Mouse (Mus musculus): ENCODE measurements around the gene Tbc1d22b. TPM values are rescaled to one million over a fixed set of nuclear protein-coding genes. Genes with fewer than 3 reads are reported as not detected.

Tbc1d22b gene
- polyA plus RNA-seq, 1 experiment from 2014 or later: 2.9 TPM

- H3K27ac ChIP-seq (replicated peaks): no peak overlapping the region
- H3K9ac ChIP-seq: no peak overlapping the region
- WGBS (ENCODE audit: insufficient replicate concordance): 85% methylated on average over 9 of the region's 9 CpGs
- ATAC-seq (ENCODE audit: insufficient read depth): no peak
- H3K4me1 ChIP-seq (replicated peaks): peaks cover 34% of the 10 kb centered on the region
- H3K4me3 ChIP-seq (replicated peaks): no peak overlapping the region
- H3K9me3 ChIP-seq (replicated peaks): no peaks in the 10 kb centered on the region
- no peaks in the 10 kb centered on the region for H3K27me3 ChIP-seq
- peaks cover 99% of the 10 kb centered on the region for H3K36me3 ChIP-seq (replicated peaks)
- H3K4me2 ChIP-seq: no peak overlapping the region
Measured at GRCm38 (mm10) chr17:29627285-29627684, 77.7 kb downstream of the Tbc1d22b start.

DNA sequence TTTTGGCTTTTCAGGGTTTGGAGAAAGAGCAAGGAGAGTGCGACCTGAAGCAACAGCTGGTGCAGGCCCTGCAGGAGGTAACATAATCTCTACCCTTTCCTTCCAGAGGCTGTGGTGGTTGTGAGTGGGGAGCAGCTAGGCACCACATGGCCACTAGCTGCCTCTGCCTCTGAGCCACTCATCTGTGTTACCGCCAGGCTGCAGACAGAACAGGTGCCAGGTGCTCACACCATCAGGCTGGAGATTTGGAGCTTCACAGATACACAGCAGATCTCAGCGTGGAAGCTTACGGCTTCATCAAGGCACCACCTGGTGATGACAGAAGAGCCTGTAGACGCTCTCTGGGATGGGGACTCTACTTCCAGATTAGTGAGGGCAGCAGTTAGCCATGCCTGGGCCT lies 79.4 kb downstream of the Tbc1d22b start:
- peaks cover 34% of the 10 kb centered on the region for H3K4me1 ChIP-seq (replicated peaks)
- 84% methylated on average over 5 of the region's 5 CpGs for WGBS (ENCODE audit: insufficient replicate concordance)
- H3K27me3 ChIP-seq: no peaks in the 10 kb centered on the region
- H3K9ac ChIP-seq: no peak overlapping the region
- peak overlapping the region; percentile 49; the same call in 1 of the 2 replicates for H3K4me2 ChIP-seq
- ATAC-seq (ENCODE audit: insufficient read depth): no peak
- H3K4me3 ChIP-seq (replicated peaks): no peak overlapping the region
- H3K9me3 ChIP-seq (replicated peaks): no peaks in the 10 kb centered on the region
- peaks cover 99% of the 10 kb centered on the region for H3K36me3 ChIP-seq (replicated peaks)
- H3K27ac ChIP-seq (replicated peaks): peak overlapping the region; percentile 77

DNA sequence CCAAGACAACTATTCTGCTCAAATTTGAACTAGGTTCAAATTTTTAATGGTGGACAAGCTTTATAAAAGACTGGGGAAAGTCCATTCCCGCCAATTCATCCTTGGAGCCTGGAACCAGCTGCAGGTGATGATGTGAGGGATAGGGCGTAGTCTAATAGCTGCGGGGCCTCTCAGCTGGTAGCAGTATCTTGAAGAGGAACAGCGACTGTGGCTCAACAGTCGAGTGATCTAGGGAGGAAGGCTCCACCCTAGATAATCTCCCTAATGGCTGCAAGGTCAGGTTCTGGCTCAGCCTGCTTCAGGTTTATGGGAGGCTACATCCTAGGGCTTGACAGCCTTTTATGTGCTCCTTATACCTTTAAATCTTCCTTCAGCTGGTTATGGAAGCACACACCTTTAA lies 80.0 kb downstream of the Tbc1d22b start:
- peak overlapping the region; percentile 77 for H3K27ac ChIP-seq (replicated peaks)
- no peaks in the 10 kb centered on the region for H3K9me3 ChIP-seq (replicated peaks)
- peaks cover 99% of the 10 kb centered on the region for H3K36me3 ChIP-seq (replicated peaks)
- H3K4me3 ChIP-seq (replicated peaks): no peak overlapping the region
- H3K4me2 ChIP-seq: peak overlapping the region; percentile 49
- H3K9ac ChIP-seq: peak overlapping the region; percentile 27; the same call in 1 of the 2 replicates
- H3K27me3 ChIP-seq: no peaks in the 10 kb centered on the region
- ATAC-seq (ENCODE audit: insufficient read depth): peak; percentile 85
- 16% methylated on average over 5 of the region's 5 CpGs for WGBS (ENCODE audit: insufficient replicate concordance)
- H3K4me1 ChIP-seq (replicated peaks): peaks cover 34% of the 10 kb centered on the region

DNA sequence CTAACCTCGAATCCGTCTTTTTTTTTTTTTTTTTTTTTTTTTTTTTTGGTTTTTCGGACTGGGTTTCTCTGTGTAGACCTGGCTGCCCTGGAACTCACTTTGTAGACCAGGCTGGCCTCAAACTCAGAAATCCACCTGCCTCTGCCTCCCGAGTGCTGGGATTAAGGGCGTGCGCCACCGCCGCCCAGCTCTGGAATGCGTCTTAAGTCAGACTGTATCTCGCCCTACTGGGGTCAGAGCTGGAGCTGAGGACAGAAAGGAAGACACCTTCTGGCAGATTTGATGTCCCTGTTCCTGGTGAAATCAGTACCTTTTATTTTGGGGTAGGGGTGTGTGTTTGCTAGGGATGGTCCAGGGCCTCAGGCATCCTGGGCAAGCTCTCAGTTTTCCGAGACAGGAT lies 82.7 kb downstream of the Tbc1d22b start:
- peaks cover 99% of the 10 kb centered on the region for H3K36me3 ChIP-seq (replicated peaks)
- no peak overlapping the region for H3K9ac ChIP-seq
- peaks cover 49% of the 10 kb centered on the region for H3K4me1 ChIP-seq (replicated peaks)
- no peak overlapping the region for H3K27ac ChIP-seq (replicated peaks)
- H3K4me3 ChIP-seq (replicated peaks): no peak overlapping the region
- ATAC-seq (ENCODE audit: insufficient read depth): no peak
- H3K9me3 ChIP-seq (replicated peaks): no peaks in the 10 kb centered on the region
- WGBS (ENCODE audit: insufficient replicate concordance): 85% methylated on average over 11 of the region's 11 CpGs
- H3K4me2 ChIP-seq: no peak overlapping the region
- no peaks in the 10 kb centered on the region for H3K27me3 ChIP-seq

DNA sequence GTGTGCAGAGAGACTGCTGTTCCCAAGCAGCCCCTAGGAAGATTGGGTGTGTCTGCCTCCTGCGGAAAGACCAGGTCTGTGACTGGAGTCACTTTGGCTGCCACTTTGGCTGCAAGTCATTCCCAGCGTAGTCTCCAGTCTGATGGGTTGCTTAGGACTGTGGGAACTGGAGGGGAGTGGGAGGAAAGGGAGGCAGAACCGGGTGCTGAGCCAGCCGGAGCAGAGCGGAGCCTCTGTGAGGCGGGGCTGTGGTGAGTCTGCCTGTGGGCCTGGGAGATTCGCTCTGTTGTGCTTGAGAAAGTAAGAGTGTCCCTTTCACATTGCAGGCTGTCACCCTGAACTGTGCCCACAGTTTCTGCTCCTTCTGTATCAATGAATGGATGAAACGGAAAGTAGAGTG lies 85.9 kb downstream of the Tbc1d22b start:
- Histone ChIP-seq H3K27ac (replicated peaks) (peak overlapping the region; percentile 4; the same call in 1 of the 2 replicates), H3K36me3 (replicated peaks) (peaks cover 98% of the 10 kb centered on the region), H3K4me2 (no peak overlapping the region), H3K27me3 (no peaks in the 10 kb centered on the region), H3K4me1 (replicated peaks) (peaks cover 36% of the 10 kb centered on the region), H3K4me3 (replicated peaks) (no peak overlapping the region), H3K9ac (no peak overlapping the region), H3K9me3 (replicated peaks) (no peaks in the 10 kb centered on the region)
- ATAC-seq (ENCODE audit: insufficient read depth): no peak
- WGBS (ENCODE audit: insufficient replicate concordance): 88% methylated on average over 8 of the region's 8 CpGs

GRCm38 (mm10) chr17:29636118-29636517 lies 86.5 kb downstream of the Tbc1d22b start:
- H3K9me3 ChIP-seq (replicated peaks): no peaks in the 10 kb centered on the region
- H3K4me1 ChIP-seq (replicated peaks): peaks cover 35% of the 10 kb centered on the region
- H3K27ac ChIP-seq (replicated peaks): 0 out of 2 replicates have a peak overlapping the region, but pooled peaks have one; percentile 4
- H3K36me3 ChIP-seq (replicated peaks): peaks cover 98% of the 10 kb centered on the region
- H3K27me3 ChIP-seq: no peaks in the 10 kb centered on the region
- no peak overlapping the region for H3K9ac ChIP-seq
- no peak overlapping the region for H3K4me3 ChIP-seq (replicated peaks)
- H3K4me2 ChIP-seq: no peak overlapping the region
- WGBS (ENCODE audit: insufficient replicate concordance): 59% methylated on average over 5 of the region's 5 CpGs
- no peak for ATAC-seq (ENCODE audit: insufficient read depth)

GRCm38 (mm10) chr17:29637377-29637776 lies 87.8 kb downstream of the Tbc1d22b start:
- peak; percentile 72 for ATAC-seq (ENCODE audit: insufficient read depth)
- Histone ChIP-seq H3K4me3 (replicated peaks) (no peak overlapping the region), H3K9ac (no peak overlapping the region), H3K4me2 (peak overlapping the region; percentile 38), H3K36me3 (replicated peaks) (peaks cover 98% of the 10 kb centered on the region), H3K9me3 (replicated peaks) (no peaks in the 10 kb centered on the region), H3K27me3 (no peaks in the 10 kb centered on the region), H3K27ac (replicated peaks) (peak overlapping the region; percentile 57; the same call in 1 of the 2 replicates), H3K4me1 (replicated peaks) (peaks cover 35% of the 10 kb centered on the region)
- WGBS (ENCODE audit: insufficient replicate concordance): 64% methylated on average over 4 of the region's 4 CpGs

- Histone ChIP-seq H3K4me3 (replicated peaks) (no peak overlapping the region), H3K9me3 (replicated peaks) (no peaks in the 10 kb centered on the region), H3K27ac (replicated peaks) (peak overlapping the region; percentile 61), H3K4me2 (peak overlapping the region; percentile 38), H3K27me3 (no peaks in the 10 kb centered on the region), H3K36me3 (replicated peaks) (peaks cover 98% of the 10 kb centered on the region), H3K9ac (no peak overlapping the region), H3K4me1 (replicated peaks) (peaks cover 35% of the 10 kb centered on the region)
- WGBS (ENCODE audit: insufficient replicate concordance): 21% methylated on average over 8 of the region's 8 CpGs
- peak; percentile 75 for ATAC-seq (ENCODE audit: insufficient read depth)
Measured at GRCm38 (mm10) chr17:29637895-29638294, 88.3 kb downstream of the Tbc1d22b start.

GRCm38 (mm10) chr17:29640971-29641370 lies 91.4 kb downstream of the Tbc1d22b start:
- Histone ChIP-seq H3K27ac (replicated peaks) (no peak overlapping the region), H3K9me3 (replicated peaks) (no peaks in the 10 kb centered on the region), H3K9ac (no peak overlapping the region), H3K4me2 (no peak overlapping the region), H3K4me3 (replicated peaks) (no peak overlapping the region), H3K4me1 (replicated peaks) (peaks cover 31% of the 10 kb centered on the region), H3K36me3 (replicated peaks) (peaks cover 77% of the 10 kb centered on the region), H3K27me3 (no peaks in the 10 kb centered on the region)
- ATAC-seq (ENCODE audit: insufficient read depth): no peak
- 94% methylated on average over 11 of the region's 11 CpGs for WGBS (ENCODE audit: insufficient replicate concordance)

GRCm38 (mm10) chr17:29642219-29642618 lies 92.6 kb downstream of the Tbc1d22b start:
- Histone ChIP-seq H3K4me1 (replicated peaks) (peaks cover 19% of the 10 kb centered on the region), H3K4me2 (no peak overlapping the region), H3K27me3 (no peaks in the 10 kb centered on the region), H3K27ac (replicated peaks) (no peak overlapping the region), H3K4me3 (replicated peaks) (no peak overlapping the region), H3K9ac (no peak overlapping the region), H3K36me3 (replicated peaks) (peaks cover 64% of the 10 kb centered on the region), H3K9me3 (replicated peaks) (no peaks in the 10 kb centered on the region)
- 84% methylated on average over 3 of the region's 3 CpGs for WGBS (ENCODE audit: insufficient replicate concordance)
- ATAC-seq (ENCODE audit: insufficient read depth): no peak

Data from liver, embryonic 15.5 days (tissue).